Mouse (Mus musculus) layer of hippocampus, postnatal 36 days (tissue): ENCODE measurements around the gene Cd44. TPM values are rescaled to one million over a fixed set of nuclear protein-coding genes. Genes with fewer than 3 reads are reported as not detected.

Experiments
- total RNA-seq, 2 experiments: library from RNA; stranded (reverse); gene quantifications; 2 replicates each; pipeline ENCODE4 v1.2.3; 2021

Gene Cd44
- total RNA-seq, 2 experiments from 2014 or later = 3.4 to 4.1 TPM

Other genes starting within 250 kb of the Cd44 start
- gene Slc1a2, start 243.0 kb downstream of the Cd44 start, total RNA-seq = 1,000 to 10,000 TPM; 1,671 to 1,869 TPM
- 10 to 100 TPM; 61.1 to 66.4 TPM for gene Pdhx, start 171.8 kb upstream of the Cd44 start, total RNA-seq
- 10 to 100 TPM; 23.1 to 25.5 TPM for gene Apip, start 172.0 kb upstream of the Cd44 start, total RNA-seq